Mouse (Mus musculus): Measurements from ENCODE around the gene Hectd3.

DNA sequence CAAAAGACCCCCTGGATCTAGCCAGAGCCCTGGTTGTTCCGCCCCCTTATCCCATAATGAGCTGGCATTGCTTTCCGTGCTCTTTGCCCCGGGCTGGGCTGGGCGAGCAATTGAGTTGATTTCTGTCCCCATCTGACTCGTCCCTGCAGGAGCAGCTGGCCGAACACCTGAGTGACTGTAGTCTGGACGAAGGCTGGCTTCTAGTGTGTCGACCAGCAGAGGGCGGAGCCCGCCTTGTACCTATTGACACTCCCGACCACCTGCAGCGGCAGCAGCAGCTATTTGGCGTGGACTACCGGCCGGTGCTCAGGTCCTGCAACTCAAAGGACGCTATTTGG lies 650 bp downstream of the Hectd3 start:
- TF ChIP-seq CTCF (IDR thresholded peaks at IDR 0.05; ENCODE audit: low read depth) (peak; percentile 68), EP300 (optimal IDR thresholded peaks at IDR 0.05) (no peak)

Data from stomach, postnatal 0 days (tissue).